Mouse (Mus musculus): ENCODE data around the gene Scgb1b2. TPM values are rescaled to one million over a fixed set of nuclear protein-coding genes. Genes with fewer than 3 reads are reported as not detected.

The Scgb1b2 gene
- not detected for polyA plus RNA-seq (2014; fragmentation: Illumina TruSeq; extraction: RNeasy Lipid Tissue Mini Kit (QIAGEN cat#74804); ENCODE audit: low read depth, low replicate concordance)

GRCm38 (mm10) chr7:31291721-31292120 lies at the start of gene Scgb1b2:
TSS of gene Scgb1b2 (minus strand) at chr7:31291821.

GRCm38 (mm10) chr7:31290208-31290607 lies 1.4 kb downstream of the Scgb1b2 start, which contains the start of gene Scgb2b2:
TSS of gene Scgb2b2 (plus strand) at chr7:31290508.

Other genes starting within 250 kb of the Scgb1b2 start
- 1.5 TPM for gene Fxyd5, start 249.3 kb downstream of the Scgb1b2 start, polyA plus RNA-seq (2014; fragmentation: Illumina TruSeq; extraction: RNeasy Lipid Tissue Mini Kit (QIAGEN cat#74804); ENCODE audit: low read depth, low replicate concordance)
- not detected for gene Fxyd7, start 240.4 kb downstream of the Scgb1b2 start, polyA plus RNA-seq (2014; fragmentation: Illumina TruSeq; extraction: RNeasy Lipid Tissue Mini Kit (QIAGEN cat#74804); ENCODE audit: low read depth, low replicate concordance)
- gene Fxyd1, start 234.6 kb downstream of the Scgb1b2 start, polyA plus RNA-seq (2014; fragmentation: Illumina TruSeq; extraction: RNeasy Lipid Tissue Mini Kit (QIAGEN cat#74804); ENCODE audit: low read depth, low replicate concordance) = 4.5 TPM
- gene Lgi4, start 232.5 kb downstream of the Scgb1b2 start, polyA plus RNA-seq (2014; fragmentation: Illumina TruSeq; extraction: RNeasy Lipid Tissue Mini Kit (QIAGEN cat#74804); ENCODE audit: low read depth, low replicate concordance) = 0.70 TPM
- not detected for gene Fxyd3, start 215.1 kb downstream of the Scgb1b2 start, polyA plus RNA-seq (2014; fragmentation: Illumina TruSeq; extraction: RNeasy Lipid Tissue Mini Kit (QIAGEN cat#74804); ENCODE audit: low read depth, low replicate concordance)
- not detected for gene Hpn, start 176.5 kb downstream of the Scgb1b2 start, polyA plus RNA-seq (2014; fragmentation: Illumina TruSeq; extraction: RNeasy Lipid Tissue Mini Kit (QIAGEN cat#74804); ENCODE audit: low read depth, low replicate concordance)
- not detected for gene Scn1b, start 164.8 kb downstream of the Scgb1b2 start, polyA plus RNA-seq (2014; fragmentation: Illumina TruSeq; extraction: RNeasy Lipid Tissue Mini Kit (QIAGEN cat#74804); ENCODE audit: low read depth, low replicate concordance)
- gene Gramd1a, start 135.9 kb downstream of the Scgb1b2 start, polyA plus RNA-seq (2014; fragmentation: Illumina TruSeq; extraction: RNeasy Lipid Tissue Mini Kit (QIAGEN cat#74804); ENCODE audit: low read depth, low replicate concordance) = 4.0 TPM
- not detected for gene Scgb2b2, start 1.3 kb downstream of the Scgb1b2 start, polyA plus RNA-seq (2014; fragmentation: Illumina TruSeq; extraction: RNeasy Lipid Tissue Mini Kit (QIAGEN cat#74804); ENCODE audit: low read depth, low replicate concordance)
- not detected for gene Scgb2b3, start 70.3 kb upstream of the Scgb1b2 start, polyA plus RNA-seq (2014; fragmentation: Illumina TruSeq; extraction: RNeasy Lipid Tissue Mini Kit (QIAGEN cat#74804); ENCODE audit: low read depth, low replicate concordance)
- gene Scgb1b3, start 83.8 kb upstream of the Scgb1b2 start, polyA plus RNA-seq (2014; fragmentation: Illumina TruSeq; extraction: RNeasy Lipid Tissue Mini Kit (QIAGEN cat#74804); ENCODE audit: low read depth, low replicate concordance) = not detected